Mouse (Mus musculus): ENCODE results near the gene Gm20388.

Gene Gm20388

GRCm38 (mm10) chr8:122680171-122680570 lies 2769.5 kb downstream of the Gm20388 start:
- DNase-seq (ENCODE audit: low read depth, low spot score), result peak; percentile 45

DNA sequence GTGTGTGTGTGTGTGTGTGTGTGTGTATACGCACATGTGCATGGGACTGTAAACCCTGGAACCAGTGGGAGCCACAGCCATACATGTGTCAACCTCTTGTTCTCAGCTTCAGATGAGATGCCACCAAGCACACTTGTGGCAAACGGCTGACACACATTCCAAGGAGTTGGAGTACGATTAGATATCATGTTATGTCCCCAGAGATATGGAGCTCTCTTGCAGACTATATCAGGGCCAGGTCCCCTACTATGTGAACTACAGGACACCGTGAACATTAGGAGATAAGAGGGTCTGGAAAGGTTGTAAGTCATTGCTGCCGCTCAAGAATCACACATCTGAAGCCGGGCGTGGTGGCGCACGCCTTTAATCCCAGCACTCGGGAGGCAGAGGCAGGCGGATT lies 2772.2 kb downstream of the Gm20388 start:
- no peak for DNase-seq (ENCODE audit: low read depth, low spot score)

DNA sequence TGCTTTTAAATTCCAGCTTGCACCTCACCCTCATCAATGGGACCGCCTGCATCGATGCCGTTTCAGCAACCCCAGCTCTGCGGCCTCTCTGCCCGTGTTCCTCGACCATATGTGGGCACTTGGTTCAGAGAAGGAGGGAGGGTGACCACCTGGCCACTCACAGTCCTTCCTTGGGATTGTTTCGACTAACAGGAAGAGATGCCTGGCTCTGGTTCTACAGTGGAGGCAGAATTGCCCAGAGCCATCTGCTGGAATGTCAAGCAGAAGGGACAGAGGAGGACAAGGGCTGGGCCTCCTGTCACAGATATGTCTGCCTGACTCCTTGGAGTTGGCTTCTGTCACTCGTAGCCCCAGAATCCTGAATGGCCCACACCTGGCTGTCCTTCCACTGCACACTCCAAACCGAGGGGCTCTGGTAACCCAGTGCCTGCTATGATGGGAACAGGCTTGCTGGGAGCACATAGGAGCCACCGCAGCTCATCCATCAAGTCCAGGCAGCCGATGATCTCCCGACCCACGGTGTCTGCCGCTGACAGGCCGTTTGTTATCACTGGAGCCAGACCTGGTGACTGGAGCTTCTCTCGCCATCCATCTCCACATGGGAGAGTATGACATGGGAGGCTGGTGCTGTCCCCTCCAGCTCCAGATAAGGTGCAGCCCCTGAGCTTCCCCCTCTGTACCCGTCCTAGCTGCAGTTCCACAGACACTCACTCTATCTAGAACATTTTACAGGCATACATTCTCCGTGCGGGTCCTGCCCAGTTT lies 2774.6 kb downstream of the Gm20388 start:
- no peak for DNase-seq (ENCODE audit: low read depth, low spot score)

- no peak for DNase-seq (ENCODE audit: low read depth, low spot score)
Measured at GRCm38 (mm10) chr8:122686879-122687278, 2776.2 kb downstream of the Gm20388 start.

GRCm38 (mm10) chr8:122689315-122689714 lies 2778.7 kb downstream of the Gm20388 start:
- DNase-seq (ENCODE audit: low read depth, low spot score), result no peak

- DNase-seq (ENCODE audit: low read depth, low spot score), result no peak
Measured at GRCm38 (mm10) chr8:122691018-122691417, 2780.4 kb downstream of the Gm20388 start.

DNA sequence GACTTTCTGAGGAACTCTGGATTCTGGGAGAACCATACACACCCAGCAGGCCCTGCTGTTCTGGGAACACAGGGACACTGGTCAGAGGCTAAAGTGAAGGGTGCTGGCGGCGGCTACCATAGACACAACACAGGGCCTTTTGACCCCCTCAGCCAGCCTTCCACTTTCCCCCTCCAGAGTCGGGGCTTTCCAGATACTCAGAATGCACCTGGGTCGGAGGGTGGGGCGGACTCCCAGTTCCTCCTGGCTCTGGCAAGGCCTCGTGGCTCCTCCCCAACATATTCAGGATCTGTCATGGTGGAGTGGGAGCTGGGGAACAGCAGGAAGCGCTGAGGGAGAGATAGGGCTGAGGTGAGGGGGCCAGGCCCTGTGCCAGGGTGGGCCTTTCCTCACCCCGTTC lies 2781.5 kb downstream of the Gm20388 start:
- DNase-seq (ENCODE audit: low read depth, low spot score), result no peak

DNA sequence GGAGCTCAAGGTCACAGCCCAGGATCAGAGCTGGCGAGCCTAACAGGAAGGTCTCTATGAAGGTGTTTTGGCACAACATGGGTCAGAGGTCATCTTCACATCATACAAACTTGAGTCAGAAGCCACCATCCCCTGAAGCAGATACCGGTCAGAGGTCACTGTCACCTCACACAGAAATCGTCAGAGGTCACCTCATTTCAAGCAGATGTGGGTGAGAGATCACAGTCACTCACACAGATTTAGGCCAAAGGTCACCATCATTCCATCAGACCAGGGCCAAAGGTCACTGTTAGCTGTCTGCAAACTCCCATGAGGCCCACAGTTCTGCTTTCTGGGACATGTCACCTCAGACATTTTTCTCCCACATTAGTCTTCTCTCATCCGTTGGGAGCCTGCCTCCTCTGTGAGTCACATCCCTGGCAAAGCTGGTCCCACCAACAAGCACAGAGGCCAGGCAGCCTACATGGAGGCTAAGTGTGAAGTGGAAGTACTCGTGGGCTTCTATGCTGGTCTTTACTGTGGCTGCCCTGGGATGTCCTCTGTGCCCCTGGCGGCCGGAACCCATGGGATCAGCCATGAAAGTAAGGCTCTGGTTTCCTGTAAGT lies 2784.9 kb downstream of the Gm20388 start:
- no peak for DNase-seq (ENCODE audit: low read depth, low spot score)

GRCm38 (mm10) chr8:122697181-122697581 lies 2786.5 kb downstream of the Gm20388 start:
- no peak for DNase-seq (ENCODE audit: low read depth, low spot score)

DNA sequence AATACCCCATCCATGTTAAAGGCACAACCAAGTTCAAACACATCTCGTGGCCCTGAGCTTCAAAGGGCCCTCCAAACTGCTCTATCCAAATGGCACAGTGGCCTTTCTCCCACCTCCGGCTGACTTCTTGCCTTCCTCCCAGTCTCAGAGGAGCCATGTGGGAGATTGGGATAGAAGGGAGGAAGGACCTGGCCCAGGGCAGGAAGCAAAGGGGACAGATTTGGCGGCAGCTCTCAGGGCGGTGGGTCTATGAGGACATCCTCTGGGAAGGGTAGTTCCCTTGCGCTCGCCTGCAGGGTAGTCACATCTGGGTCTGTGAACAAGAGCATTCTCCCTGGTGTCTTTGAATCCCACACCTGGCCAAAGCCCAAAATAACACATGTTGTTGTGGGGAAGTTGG lies 2786.9 kb downstream of the Gm20388 start:
- no peak for DNase-seq (ENCODE audit: low read depth, low spot score)

DNA sequence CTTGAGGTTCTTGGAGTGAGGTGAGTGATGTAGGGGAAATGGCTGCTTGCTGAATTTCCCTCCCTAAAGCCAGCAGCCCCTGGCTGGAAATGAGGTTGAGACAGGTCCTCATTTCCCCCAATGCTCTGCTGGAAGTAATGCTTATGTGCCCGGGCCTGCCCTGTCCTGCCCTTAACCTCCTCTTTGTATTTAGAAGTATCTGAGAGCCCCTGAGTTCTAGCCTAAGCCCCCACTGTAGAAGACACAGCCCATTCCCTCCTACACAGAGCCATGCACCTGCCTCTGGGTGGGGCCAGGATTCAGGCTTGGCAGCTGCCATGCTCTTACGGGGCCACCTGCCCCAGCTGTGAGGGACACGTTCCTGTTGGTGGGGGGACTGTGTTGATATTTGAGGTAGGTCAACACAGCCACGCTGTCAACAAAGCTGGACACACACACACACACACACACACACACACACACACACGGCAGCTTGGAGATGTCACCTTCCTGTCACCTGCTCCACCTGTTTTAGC lies 2787.7 kb downstream of the Gm20388 start:
- DNase-seq (ENCODE audit: low read depth, low spot score), result no peak

DNA sequence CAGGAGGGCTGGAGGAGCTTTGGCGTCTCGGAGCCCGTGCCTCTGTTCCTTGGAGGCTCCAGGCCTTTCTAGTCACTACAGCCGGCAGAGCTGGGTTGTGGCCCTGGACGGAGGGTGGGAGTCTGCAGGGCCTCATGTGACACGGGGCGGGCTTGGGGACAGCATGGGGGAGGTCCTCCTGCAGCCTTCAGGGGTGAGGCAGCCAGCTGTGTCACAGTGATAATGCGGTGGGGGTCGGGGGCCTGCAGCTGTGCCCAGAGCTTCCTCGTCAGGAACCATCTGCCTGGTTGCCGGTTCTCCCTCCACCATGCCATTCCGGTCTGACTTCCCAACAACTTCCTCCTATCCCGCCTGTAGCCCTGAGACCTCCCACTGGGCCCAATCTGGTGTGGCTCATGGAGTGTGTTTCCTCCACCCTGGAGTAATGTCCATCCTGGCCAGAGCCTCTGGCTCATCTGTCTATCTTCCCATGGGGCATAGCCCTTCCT lies 2788.4 kb downstream of the Gm20388 start, which contains the start of gene Cbfa2t3:
Gene Cbfa2t3 (minus strand): TSS at position 105 of the 488 bp plus-strand sequence.
- DNase-seq (ENCODE audit: low read depth, low spot score), result no peak

DNA sequence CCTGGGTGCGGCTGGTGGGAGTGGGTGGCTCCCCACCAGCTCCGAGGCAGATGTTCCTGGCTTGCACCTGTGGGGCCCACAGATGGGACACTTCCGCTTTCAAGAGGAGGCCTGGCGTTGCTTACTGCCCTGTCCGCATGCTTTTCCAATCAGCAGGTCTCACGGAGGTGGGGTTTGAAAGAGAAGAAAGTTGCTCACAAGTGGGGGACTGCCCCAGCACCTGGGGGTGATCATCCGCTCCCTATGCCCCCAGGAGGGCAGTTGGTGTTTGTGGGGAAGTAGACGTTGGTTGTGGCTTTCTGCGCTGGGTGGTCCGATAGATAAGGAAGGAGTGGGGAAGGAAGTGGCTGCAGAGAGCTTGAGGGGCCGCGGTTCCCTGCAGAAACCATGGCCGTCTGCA lies 2790.0 kb downstream of the Gm20388 start:
- peak; percentile 27 for DNase-seq (ENCODE audit: low read depth, low spot score)

DNA sequence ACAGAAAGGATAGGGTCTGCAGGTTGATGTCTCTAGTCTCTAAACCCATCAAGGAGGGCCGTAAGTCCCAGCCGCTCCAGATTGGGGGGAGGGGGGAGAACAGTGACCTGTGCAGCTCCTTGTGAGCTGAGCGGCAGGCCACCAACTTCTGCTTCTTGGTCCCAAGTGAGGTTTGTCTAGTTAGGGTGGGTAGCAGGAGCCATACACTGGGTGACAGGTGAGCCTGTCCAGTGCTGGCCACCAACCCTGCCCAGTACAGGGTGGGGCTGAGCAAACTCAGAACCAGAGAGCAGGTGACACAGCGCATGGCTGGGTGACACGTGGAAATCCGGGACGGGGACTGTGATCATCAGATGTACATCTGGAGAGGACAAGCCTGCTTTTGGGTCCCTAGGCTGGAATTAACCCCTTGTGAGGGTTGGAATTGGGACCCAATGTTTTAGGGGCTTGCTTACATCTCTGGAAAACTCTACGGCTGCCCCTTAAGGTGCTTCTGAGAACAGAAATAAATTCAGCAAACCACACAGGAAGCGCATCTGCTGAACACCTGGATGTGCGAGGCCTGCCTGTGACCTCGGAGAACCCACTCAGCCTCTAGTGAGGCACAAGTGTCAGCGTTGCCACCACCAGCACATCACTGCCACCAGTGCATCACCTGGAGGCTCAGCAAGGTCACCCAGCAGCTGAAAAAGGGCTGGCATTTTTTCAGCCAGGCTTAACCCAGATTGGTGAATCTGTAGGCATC lies 2791.0 kb downstream of the Gm20388 start:
- DNase-seq (ENCODE audit: low read depth, low spot score), result peak; percentile 65

- DNase-seq (ENCODE audit: low read depth, low spot score), result peak; percentile 47
Measured at GRCm38 (mm10) chr8:122702301-122702941, 2791.8 kb downstream of the Gm20388 start.

- DNase-seq (ENCODE audit: low read depth, low spot score), result no peak
Measured at GRCm38 (mm10) chr8:122702957-122703356, 2792.3 kb downstream of the Gm20388 start.

GRCm38 (mm10) chr8:122704612-122705011 lies 2794.0 kb downstream of the Gm20388 start:
- no peak for DNase-seq (ENCODE audit: low read depth, low spot score)

- DNase-seq (ENCODE audit: low read depth, low spot score), result no peak
Measured at GRCm38 (mm10) chr8:122705901-122706561, 2795.4 kb downstream of the Gm20388 start.

- no peak for DNase-seq (ENCODE audit: low read depth, low spot score)
Measured at GRCm38 (mm10) chr8:122707184-122707583, 2796.5 kb downstream of the Gm20388 start.

DNA sequence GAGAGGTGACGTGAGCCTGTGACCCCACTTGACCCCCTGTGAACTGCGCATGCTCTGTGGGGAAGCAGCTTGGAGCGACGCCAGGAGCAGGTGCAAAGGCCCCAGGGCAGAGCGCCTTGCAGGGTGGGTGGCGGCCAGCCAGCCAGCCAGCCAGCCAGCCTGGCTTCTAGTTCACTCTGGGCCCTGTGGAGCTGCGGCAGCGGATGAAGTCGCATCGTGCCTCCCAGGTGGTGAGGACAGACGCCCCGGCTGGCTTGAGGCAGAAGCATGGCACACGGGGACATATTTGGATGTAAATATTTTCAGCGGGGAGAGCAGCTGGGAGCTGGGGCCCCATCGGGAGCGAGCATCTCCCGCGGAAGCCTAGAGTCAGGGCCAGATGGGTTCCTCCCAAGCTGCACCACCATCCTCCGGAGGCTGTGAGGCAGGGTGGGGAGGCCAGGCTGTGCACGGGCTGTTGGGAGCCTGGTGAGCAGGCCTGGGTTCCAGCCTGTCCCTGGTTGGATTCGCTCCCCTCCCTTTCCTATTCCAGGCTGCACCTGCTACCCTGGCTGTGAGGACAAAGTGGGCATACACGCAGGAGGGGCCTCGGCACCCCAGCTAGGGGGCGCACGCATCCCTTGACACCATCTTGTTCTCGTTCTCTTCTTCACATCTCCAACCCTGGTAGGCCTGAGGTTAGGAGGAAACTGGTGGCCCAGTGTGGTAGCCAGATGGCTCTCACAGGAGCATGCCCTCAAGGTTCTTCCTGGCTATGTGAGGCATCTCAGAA lies 2798.9 kb downstream of the Gm20388 start:
- DNase-seq (ENCODE audit: low read depth, low spot score), result peak; percentile 20

Measured in CD4-positive helper T cell, adult 2 months (primary cell).